Mouse (Mus musculus): ENCODE measurements around the gene H2-Eb2. TPM values are rescaled to one million over a fixed set of nuclear protein-coding genes. Genes with fewer than 3 reads are reported as not detected.

H2-Eb2 gene
- total RNA-seq, 2 experiments from 2014 or later, result not detected

- no peak for DNase-seq
Observed at GRCm38 (mm10) chr17:34362954-34363546, 37.6 kb downstream of the H2-Eb2 start.

GRCm38 (mm10) chr17:34363676-34364310 is 38.3 kb downstream of the H2-Eb2 start:
- no peak for DNase-seq

GRCm38 (mm10) chr17:34365031-34365430 is 39.6 kb downstream of the H2-Eb2 start:
- DNase-seq, result no peak

- no peak for DNase-seq
Observed at GRCm38 (mm10) chr17:34370563-34370962, 45.1 kb downstream of the H2-Eb2 start.

GRCm38 (mm10) chr17:34373055-34373709 is 47.7 kb downstream of the H2-Eb2 start:
- DNase-seq, result no peak

- DNase-seq, result no peak
Observed at GRCm38 (mm10) chr17:34376847-34377246, 51.4 kb downstream of the H2-Eb2 start, which contains the start of gene Btnl1. Gene Btnl1, plus strand, starts transcription at chr17:34377132.

GRCm38 (mm10) chr17:34377450-34378209 is 52.2 kb downstream of the H2-Eb2 start:
- DNase-seq, result no peak

GRCm38 (mm10) chr17:34378716-34379115 is 53.3 kb downstream of the H2-Eb2 start:
- DNase-seq, result no peak

GRCm38 (mm10) chr17:34379451-34379850 is 54.0 kb downstream of the H2-Eb2 start:
- DNase-seq, result no peak

- DNase-seq, result no peak
Observed at GRCm38 (mm10) chr17:34381876-34382275, 56.4 kb downstream of the H2-Eb2 start.

- DNase-seq, result no peak
Observed at GRCm38 (mm10) chr17:34383212-34383611, 57.7 kb downstream of the H2-Eb2 start.

- DNase-seq, result no peak
Observed at GRCm38 (mm10) chr17:34384699-34385098, 59.2 kb downstream of the H2-Eb2 start.

GRCm38 (mm10) chr17:34386656-34387055 is 61.2 kb downstream of the H2-Eb2 start:
- no peak for DNase-seq

- DNase-seq, result peak; percentile 55 to 65
Observed at GRCm38 (mm10) chr17:34388513-34388912, 63.0 kb downstream of the H2-Eb2 start.

Other genes with a start within 250 kb of the H2-Eb2 start
- not detected for gene H2-Oa, start 233.3 kb upstream of the H2-Eb2 start, total RNA-seq (2021)
- gene H2-DMa, start 206.1 kb upstream of the H2-Eb2 start, total RNA-seq (2021), result 10 to 100 TPM; 11.4 to 12.7 TPM
- 100 to 1,000 TPM; 213 to 224 TPM for gene Brd2, start 203.0 kb upstream of the H2-Eb2 start, total RNA-seq (2021)
- gene H2-DMb2, start 182.4 kb upstream of the H2-Eb2 start, total RNA-seq (2021), result 1 to 10 TPM in 1 of 2 experiments, under 1 TPM in 1; 0.72 to 2.2 TPM
- 1 to 10 TPM; 3.5 to 6.0 TPM for gene H2-DMb1, start 172.6 kb upstream of the H2-Eb2 start, total RNA-seq (2021)
- 10 to 100 TPM; 12.5 to 23.0 TPM for gene Tap1, start 138.1 kb upstream of the H2-Eb2 start, total RNA-seq (2021)
- 10 to 100 TPM; 11.2 to 18.8 TPM for gene Psmb9, start 137.9 kb upstream of the H2-Eb2 start, total RNA-seq (2021)
- 10 to 100 TPM; 31.0 to 34.7 TPM for gene Psmb8, start 127.9 kb upstream of the H2-Eb2 start, total RNA-seq (2021)
- 10 to 100 TPM; 47.0 to 54.3 TPM for gene Tap2, start 122.1 kb upstream of the H2-Eb2 start, total RNA-seq (2021)
- under 1 TPM; 0.33 to 0.73 TPM for gene H2-Ob, start 86.8 kb upstream of the H2-Eb2 start, total RNA-seq (2021)
- gene H2-Ab1, start 68.0 kb upstream of the H2-Eb2 start, total RNA-seq (2021), result 10 to 100 TPM; 36.3 to 70.4 TPM
- 10 to 100 TPM; 56.2 to 89.4 TPM for gene H2-Aa, start 37.8 kb upstream of the H2-Eb2 start, total RNA-seq (2021)
- 10 to 100 TPM; 52.3 to 94.3 TPM for gene H2-Eb1, start 19.8 kb upstream of the H2-Eb2 start, total RNA-seq (2021)
- under 1 TPM; 0.23 to 0.30 TPM for gene Btnl2, start 29.2 kb downstream of the H2-Eb2 start, total RNA-seq (2021)
- not detected for gene Btnl1, start 51.5 kb downstream of the H2-Eb2 start, total RNA-seq (2021)
- 1 to 10 TPM; 1.2 to 1.8 TPM for gene BC051142, start 73.2 kb downstream of the H2-Eb2 start, total RNA-seq (2021)
- not detected for gene Btnl4, start 151.7 kb downstream of the H2-Eb2 start, total RNA-seq (2021)
- gene Btnl6, start 191.7 kb downstream of the H2-Eb2 start, total RNA-seq (2021), result not detected
- gene Notch4, start 238.6 kb downstream of the H2-Eb2 start, total RNA-seq (2021), result 10 to 100 TPM; 20.1 to 37.0 TPM

All from adrenal gland, postnatal 36 days (tissue).